Mouse (Mus musculus) hindbrain, embryonic 11.5 days (tissue): Measurements from ENCODE around the gene Lsm2. TPM values are rescaled to one million over a fixed set of nuclear protein-coding genes. Genes with fewer than 3 reads are reported as not detected.

Experiments
- ATAC-seq: fragments of 200-750 bp; cut with Nextera tagmentation; 2 replicates; pipeline ENCODE4 v1.8.0; 2017; ENCODE audit warnings: mild to moderate bottlenecking, moderate TSS enrichment, moderate library complexity; ENCODE audit not compliant: low FRiP score
- DNase-seq: peaks from one replicate; pipeline ENCODE4 v3.0.0-alpha.2; 2015; ENCODE audit warnings: low spot score
- H3K27ac ChIP-seq: fragments of 300-500 bp; sonication (generic); 2 replicates; pipeline ENCODE4 v1.5.1; 2014; ENCODE audit warnings: mild to moderate bottlenecking, low read depth, low read length
- H3K27me3 ChIP-seq: fragments of 300-500 bp; sonication (generic); 2 replicates; pipeline ENCODE4 v1.6.1; 2014; ENCODE audit warnings: mild to moderate bottlenecking, low read length, moderate library complexity, mixed read lengths; ENCODE audit not compliant: control insufficient read depth, insufficient read depth
- H3K36me3 ChIP-seq: fragments of 300-500 bp; sonication (generic); 2 replicates; pipeline ENCODE4 v1.6.1; 2014; ENCODE audit warnings: mild to moderate bottlenecking, low read length, moderate library complexity, mixed read lengths; ENCODE audit not compliant: control insufficient read depth, insufficient read depth
- H3K4me1 ChIP-seq: fragments of 300-500 bp; sonication (generic); replicated peaks from 2 replicates; pipeline ENCODE4 v1.6.1; 2014; ENCODE audit warnings: low read length, mixed read lengths; ENCODE audit not compliant: control insufficient read depth, insufficient read depth
- H3K4me2 ChIP-seq: fragments of 300-500 bp; sonication (generic); replicated peaks from 2 replicates; pipeline ENCODE4 v1.6.1; 2014; ENCODE audit warnings: mild to moderate bottlenecking, low read depth, low read length
- H3K4me3 ChIP-seq: fragments of 300-500 bp; sonication (generic); 2 replicates; pipeline ENCODE4 v1.5.1; 2014; ENCODE audit warnings: low read depth, low read length
- H3K9ac ChIP-seq: fragments of 300-500 bp; sonication (generic); 2 replicates; pipeline ENCODE4 v1.6.1; 2014; ENCODE audit warnings: low read depth, low read length
- H3K9me3 ChIP-seq: fragments of 300-500 bp; sonication (generic); 2 replicates; pipeline ENCODE4 v1.6.1; 2016; ENCODE audit warnings: low read length; ENCODE audit not compliant: control insufficient read depth
- WGBS: fragments of 180-500 bp; shearing (Covaris S2); extraction: QIAGEN DNeasy Blood & Tissue Kit; methylation state at CpG from one replicate; pipeline ENCODE4 v1.1.7; 2014; 5-methylcytosine and 5-hydroxymethylcytosine counted together
- polyA plus RNA-seq: library from polyadenylated mRNA; unstranded; fragments of >200 nt; fragmentation: Nextera tagmentation; extraction: Ambion mirVana; gene quantifications from 2 replicates; pipeline ENCODE4 v1.2.1, GENCODE M21; 2014

The Lsm2 gene
- polyA plus RNA-seq, 1 experiment from 2014 or later = 207 TPM

DNA sequence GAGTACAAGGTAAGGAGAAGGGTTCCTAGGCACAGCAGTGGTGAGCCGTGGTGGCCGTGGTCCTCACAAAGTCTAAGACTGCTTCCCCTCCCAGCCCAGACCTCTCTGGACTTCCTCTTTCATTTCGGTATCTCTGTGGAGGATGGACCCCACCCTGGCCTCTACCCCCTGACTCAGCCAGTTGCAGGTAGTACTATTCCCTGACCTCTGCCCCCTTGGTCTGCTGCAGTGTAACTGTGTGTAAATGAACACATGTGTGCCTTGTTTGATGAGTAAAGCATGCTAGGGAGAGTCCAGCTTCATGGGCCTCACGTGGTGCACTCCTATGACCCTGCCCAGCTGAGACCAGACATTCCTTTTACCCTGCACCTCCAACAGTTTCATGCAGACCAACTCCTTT, 42.1 kb downstream of the Lsm2 start:
- no peaks in the 10 kb centered on the region for H3K36me3 ChIP-seq
- DNase-seq (no peak), ATAC-seq (no peak)
- H3K27ac ChIP-seq = no peak overlapping the region
- H3K9me3 ChIP-seq = no peaks in the 10 kb centered on the region
- H3K4me1 ChIP-seq = peaks cover 6% of the 10 kb centered on the region
- no peak overlapping the region for H3K9ac ChIP-seq
- no peak overlapping the region for H3K4me3 ChIP-seq
- no peaks in the 10 kb centered on the region for H3K27me3 ChIP-seq
- WGBS = 79% methylated on average over 4 of the region's 4 CpGs
- no peak overlapping the region for H3K4me2 ChIP-seq

DNA sequence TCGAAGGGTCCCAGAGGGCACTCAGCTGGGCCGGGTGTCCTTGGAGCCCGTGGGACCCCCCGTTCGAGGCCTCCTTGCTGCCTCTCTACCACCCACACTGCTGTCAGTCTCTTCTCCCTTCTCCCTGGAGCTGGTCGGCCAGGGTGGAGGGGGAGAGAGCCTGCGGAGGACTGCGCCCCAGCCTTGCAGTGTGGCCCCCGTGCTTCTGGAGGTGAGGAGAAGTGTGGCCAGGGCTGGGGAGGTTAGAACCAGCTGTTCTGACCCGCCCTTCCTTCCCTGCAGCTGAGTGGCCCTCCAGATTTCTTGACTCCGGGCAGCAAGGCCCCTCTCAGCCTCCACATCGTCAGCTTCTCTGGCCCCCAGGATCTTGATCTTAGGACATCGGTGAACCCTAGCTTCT, 42.6 kb downstream of the Lsm2 start:
- H3K4me3 ChIP-seq = no peak overlapping the region
- no peaks in the 10 kb centered on the region for H3K27me3 ChIP-seq

DNA sequence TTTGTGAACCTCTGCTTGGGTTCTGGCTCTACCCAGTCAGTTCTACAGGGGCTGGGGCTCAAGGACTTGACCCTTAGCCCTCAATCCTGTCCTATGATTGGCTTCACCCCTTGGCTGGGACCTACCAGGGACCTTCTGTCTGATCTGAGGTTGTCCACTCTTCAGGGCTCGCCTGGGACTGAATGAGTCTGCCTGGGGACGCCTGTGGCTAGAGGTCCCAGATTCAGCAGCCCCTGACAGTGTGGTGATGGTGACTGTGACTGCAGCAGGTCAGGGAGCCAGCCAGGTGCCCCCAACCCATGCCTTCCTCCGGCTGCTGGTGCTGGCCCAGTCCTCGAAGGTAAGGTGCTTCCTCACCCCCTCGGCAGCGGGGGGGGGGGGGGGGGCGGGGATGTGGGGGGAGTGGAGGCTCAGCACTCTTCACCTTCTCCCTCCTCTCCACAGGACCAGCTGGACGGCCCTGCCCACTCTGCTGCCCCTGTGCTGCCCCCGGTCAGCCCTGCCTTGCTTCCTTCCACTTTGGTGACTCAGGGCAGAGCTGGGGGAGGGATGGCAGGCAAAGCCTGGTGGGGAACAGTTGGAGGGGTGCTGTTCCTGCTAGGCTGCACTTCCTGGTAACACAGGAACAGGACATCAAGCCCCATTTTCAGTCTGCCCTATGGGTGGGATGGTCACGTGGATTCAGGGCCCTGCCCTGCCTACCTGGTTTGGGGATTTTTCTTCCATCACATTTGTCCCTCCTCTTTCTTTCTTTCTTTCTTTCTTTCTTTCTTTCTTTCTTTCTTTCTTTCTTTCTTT, 43.2 kb downstream of the Lsm2 start:
- no peak overlapping the region for H3K9ac ChIP-seq
- WGBS = 56% methylated on average over 10 of the region's 10 CpGs
- no peak overlapping the region for H3K27ac ChIP-seq
- H3K4me3 ChIP-seq = no peak overlapping the region
- DNase-seq (no peak), ATAC-seq (no peak)
- no peaks in the 10 kb centered on the region for H3K27me3 ChIP-seq
- no peak overlapping the region for H3K4me2 ChIP-seq
- no peaks in the 10 kb centered on the region for H3K9me3 ChIP-seq
- H3K4me1 ChIP-seq = peaks cover 10% of the 10 kb centered on the region
- no peaks in the 10 kb centered on the region for H3K36me3 ChIP-seq

More for the DNA sequence above, 42.6 kb downstream of the Lsm2 start:
- Histone ChIP-seq H3K27ac (no peak overlapping the region), H3K4me1 (peaks cover 6% of the 10 kb centered on the region), H3K4me2 (no peak overlapping the region), H3K9me3 (no peaks in the 10 kb centered on the region), H3K9ac (no peak overlapping the region), H3K36me3 (no peaks in the 10 kb centered on the region)
- DNase-seq (no peak), ATAC-seq (no peak)
- 81% methylated on average over 13 of the region's 13 CpGs for WGBS

DNA sequence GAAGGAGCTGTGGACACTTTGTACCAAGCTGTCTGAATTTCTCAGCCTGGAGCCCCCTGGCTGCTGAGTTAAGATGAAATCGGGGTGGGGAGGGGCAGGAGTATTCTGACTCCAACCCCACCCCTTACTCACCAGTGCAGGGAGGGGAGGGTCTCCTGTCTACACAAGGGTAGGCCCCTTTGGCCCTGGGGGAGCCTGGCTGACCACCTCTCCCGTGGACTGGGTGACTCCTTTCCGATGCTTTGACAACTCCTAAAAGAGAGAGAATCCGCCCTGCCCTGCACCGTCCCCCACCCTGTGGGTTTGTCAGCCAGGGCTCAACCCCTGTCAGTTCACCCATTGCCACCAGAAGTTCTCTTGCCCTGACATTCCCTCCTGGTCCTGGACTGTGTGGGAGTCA, 44.5 kb downstream of the Lsm2 start:
- Histone ChIP-seq H3K4me3 (no peak overlapping the region), H3K4me2 (no peak overlapping the region), H3K27me3 (no peaks in the 10 kb centered on the region), H3K36me3 (no peaks in the 10 kb centered on the region), H3K9me3 (no peaks in the 10 kb centered on the region), H3K4me1 (peaks cover 14% of the 10 kb centered on the region), H3K9ac (0 out of 2 replicates have a peak overlapping the region, but pooled peaks have one; percentile 15), H3K27ac (no peak overlapping the region)
- no peak for ATAC-seq
- DNase-seq = no peak
- WGBS = 93% methylated on average over 5 of the region's 5 CpGs

- H3K9ac ChIP-seq = peak within 1 kb of the TSS; percentile 45; the same call in 1 of the 2 replicates
- peak within 1 kb of the TSS; percentile 61; the same call in 1 of the 2 replicates for H3K27ac ChIP-seq
- no peak within 1 kb of the TSS for H3K4me3 ChIP-seq
- no peaks in the 10 kb centered on the region for H3K36me3 ChIP-seq
- ATAC-seq = peak; percentile 75
- no peak within 1 kb of the TSS for H3K4me2 ChIP-seq
- WGBS = 31% methylated on average over 13 of the region's 13 CpGs
- no peaks in the 10 kb centered on the region for H3K9me3 ChIP-seq
- H3K27me3 ChIP-seq = no peaks in the 10 kb centered on the region
- peaks cover 11% of the 10 kb centered on the region for H3K4me1 ChIP-seq
- DNase-seq = peak; percentile 57
Measured at GRCm38 (mm10) chr17:35027277-35028068, 45.8 kb downstream of the Lsm2 start, which contains the start of gene Sapcd1. Gene Sapcd1, minus strand, starts transcription at chr17:35028016.

DNA sequence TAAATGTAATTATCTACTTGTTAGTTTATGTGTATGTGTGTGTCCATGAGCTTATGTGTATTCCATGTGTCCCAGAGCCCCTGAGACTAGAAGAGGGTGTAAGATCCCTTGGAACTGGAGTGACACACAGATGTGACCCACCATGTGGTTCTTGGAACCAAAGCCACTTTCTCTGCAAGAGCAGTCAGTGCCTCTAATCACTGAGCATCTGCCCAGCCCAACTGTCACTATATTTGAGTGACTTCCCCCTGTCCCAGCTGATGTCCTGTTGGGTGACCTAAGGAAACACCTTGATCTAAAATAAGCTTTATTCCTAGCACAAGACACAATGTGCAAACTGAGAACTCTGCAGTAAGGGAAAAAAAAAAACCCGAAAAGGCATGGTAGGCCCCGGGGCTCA, 46.7 kb downstream of the Lsm2 start:
- no peak for DNase-seq
- H3K36me3 ChIP-seq = no peaks in the 10 kb centered on the region
- H3K27me3 ChIP-seq = no peaks in the 10 kb centered on the region
- H3K4me3 ChIP-seq = no peak overlapping the region
- ATAC-seq = no peak
- H3K9me3 ChIP-seq = no peaks in the 10 kb centered on the region
- no peak overlapping the region for H3K27ac ChIP-seq
- H3K4me1 ChIP-seq = peaks cover 11% of the 10 kb centered on the region
- WGBS = 74% methylated on average over 2 of the region's 2 CpGs
- no peak overlapping the region for H3K4me2 ChIP-seq
- H3K9ac ChIP-seq = no peak overlapping the region

DNA sequence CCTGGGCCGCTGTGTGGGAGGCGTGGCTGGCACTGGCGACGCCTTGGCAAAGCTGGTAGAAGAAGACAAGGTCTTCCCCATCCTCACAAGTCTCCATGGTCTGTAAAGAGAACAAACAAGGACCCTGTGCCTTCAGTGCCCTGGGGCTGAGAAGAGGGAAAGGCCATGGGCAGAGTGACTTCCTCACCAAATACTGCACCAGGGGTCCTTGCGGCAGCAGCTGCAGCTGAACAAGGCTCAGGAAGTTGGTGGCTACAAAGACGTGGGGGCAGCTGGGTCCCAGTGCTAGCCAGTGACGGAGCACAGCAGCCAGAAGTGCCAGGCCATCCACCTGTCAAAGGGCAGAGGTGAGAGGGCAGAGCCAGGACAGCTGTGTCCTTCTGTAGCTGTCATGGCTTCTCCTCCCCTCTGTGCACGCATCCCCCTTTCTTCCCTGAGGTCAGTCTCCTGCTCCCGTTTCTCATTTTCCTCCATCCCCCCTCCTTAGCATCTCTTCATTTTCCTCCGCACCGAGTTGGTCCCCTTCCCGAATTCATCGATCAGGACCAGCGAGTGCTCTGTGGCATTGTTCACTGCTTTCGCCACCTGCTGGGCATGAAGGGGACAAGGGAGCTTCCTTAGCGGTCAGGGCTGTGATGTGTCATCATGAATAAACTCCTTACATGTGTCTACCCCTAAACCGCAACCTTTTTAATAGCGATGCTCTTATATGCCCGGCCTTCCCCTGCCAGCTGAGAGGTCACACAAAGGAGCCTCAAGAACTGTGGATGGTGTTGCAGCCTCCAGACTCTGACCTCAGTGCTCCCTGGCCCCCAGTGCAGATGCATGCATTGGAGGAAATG, 48.2 kb downstream of the Lsm2 start:
- H3K4me3 ChIP-seq = no peak overlapping the region
- H3K27ac ChIP-seq = 0 out of 2 replicates have a peak overlapping the region, but pooled peaks have one; percentile 33
- H3K4me1 ChIP-seq = peaks cover 11% of the 10 kb centered on the region

GRCm38 (mm10) chr17:35031272-35031671, 49.6 kb downstream of the Lsm2 start:
- WGBS = 90% methylated on average over 11 of the region's 11 CpGs
- Histone ChIP-seq H3K9me3 (no peaks in the 10 kb centered on the region), H3K4me3 (no peak overlapping the region), H3K36me3 (no peaks in the 10 kb centered on the region), H3K27ac (no peak overlapping the region), H3K4me2 (no peak overlapping the region), H3K4me1 (peaks cover 11% of the 10 kb centered on the region), H3K27me3 (no peaks in the 10 kb centered on the region), H3K9ac (no peak overlapping the region)
- DNase-seq (no peak), ATAC-seq (no peak)

More for the DNA sequence above, 48.2 kb downstream of the Lsm2 start:
- no peaks in the 10 kb centered on the region for H3K27me3 ChIP-seq
- ATAC-seq (peak; percentile 28; the same call in 1 of the 2 replicates), DNase-seq (peak; percentile 67)
- peak overlapping the region; percentile 17 for H3K4me2 ChIP-seq
- H3K9me3 ChIP-seq = no peaks in the 10 kb centered on the region
- 0 out of 2 replicates have a peak overlapping the region, but pooled peaks have one; percentile 20 for H3K9ac ChIP-seq
- no peaks in the 10 kb centered on the region for H3K36me3 ChIP-seq
- 28% methylated on average over 19 of the region's 19 CpGs for WGBS
